Mouse (Mus musculus) hindbrain, embryonic 16.5 days (tissue): ENCODE results near the gene Snurf. TPM values are rescaled to one million over a fixed set of nuclear protein-coding genes. Genes with fewer than 3 reads are reported as not detected.

Experiments
- ATAC-seq: fragments of 200-750 bp; cut with Nextera tagmentation; 2 replicates; pipeline ENCODE4 v1.8.0; 2017; ENCODE audit warnings: moderate TSS enrichment, moderate library complexity
- H3K27ac ChIP-seq: fragments of 300-500 bp; sonication (generic); 2 replicates; pipeline ENCODE4 v1.5.1; 2014; ENCODE audit warnings: low read depth, mild to moderate bottlenecking, control low read depth, low read length, moderate library complexity
- H3K27me3 ChIP-seq: fragments of 300-500 bp; sonication (generic); replicated peaks from 2 replicates; pipeline ENCODE4 v1.6.1; 2014; ENCODE audit warnings: low read length; ENCODE audit not compliant: control insufficient read depth, insufficient read depth
- H3K36me3 ChIP-seq: fragments of 300-500 bp; sonication (generic); 2 replicates; pipeline ENCODE4 v1.6.1; 2014; ENCODE audit warnings: mild to moderate bottlenecking, low read length, moderate library complexity, mixed read lengths; ENCODE audit not compliant: control insufficient read depth, insufficient read depth
- H3K4me1 ChIP-seq: fragments of 300-500 bp; sonication (generic); 2 replicates; pipeline ENCODE4 v1.6.1; 2014; ENCODE audit warnings: low read depth, low read length; ENCODE audit not compliant: control insufficient read depth, insufficient read depth
- H3K4me2 ChIP-seq: fragments of 300-500 bp; sonication (generic); 2 replicates; pipeline ENCODE4 v1.6.1; 2014; ENCODE audit warnings: mild to moderate bottlenecking, low read length, control low read depth, moderate library complexity
- H3K4me3 ChIP-seq: fragments of 300-500 bp; sonication (generic); 2 replicates; pipeline ENCODE4 v1.5.1; 2014; ENCODE audit warnings: mild to moderate bottlenecking, low read length, control low read depth, moderate library complexity
- H3K9ac ChIP-seq: fragments of 300-500 bp; sonication (generic); 2 replicates; pipeline ENCODE4 v1.6.1; 2014; ENCODE audit warnings: low read depth, mild to moderate bottlenecking, control low read depth, low read length, moderate library complexity
- H3K9me3 ChIP-seq: fragments of 300-500 bp; sonication (generic); 2 replicates; pipeline ENCODE4 v1.6.1; 2014; ENCODE audit warnings: mild to moderate bottlenecking, low read length, moderate library complexity; ENCODE audit not compliant: control insufficient read depth
- WGBS: fragments of 180-500 bp; shearing (Covaris S2); extraction: QIAGEN DNeasy Blood & Tissue Kit; methylation state at CpG from one replicate; pipeline ENCODE4 v1.1.7; 2014; 5-methylcytosine and 5-hydroxymethylcytosine counted together
- polyA plus RNA-seq: library from polyadenylated mRNA; unstranded; fragments of >200 nt; fragmentation: Nextera tagmentation; extraction: Ambion mirVana; gene quantifications from 2 replicates; pipeline ENCODE4 v1.2.1, GENCODE M21; 2015

Snurf gene
- 725 and 842 TPM in 2 replicates for polyA plus RNA-seq

DNA sequence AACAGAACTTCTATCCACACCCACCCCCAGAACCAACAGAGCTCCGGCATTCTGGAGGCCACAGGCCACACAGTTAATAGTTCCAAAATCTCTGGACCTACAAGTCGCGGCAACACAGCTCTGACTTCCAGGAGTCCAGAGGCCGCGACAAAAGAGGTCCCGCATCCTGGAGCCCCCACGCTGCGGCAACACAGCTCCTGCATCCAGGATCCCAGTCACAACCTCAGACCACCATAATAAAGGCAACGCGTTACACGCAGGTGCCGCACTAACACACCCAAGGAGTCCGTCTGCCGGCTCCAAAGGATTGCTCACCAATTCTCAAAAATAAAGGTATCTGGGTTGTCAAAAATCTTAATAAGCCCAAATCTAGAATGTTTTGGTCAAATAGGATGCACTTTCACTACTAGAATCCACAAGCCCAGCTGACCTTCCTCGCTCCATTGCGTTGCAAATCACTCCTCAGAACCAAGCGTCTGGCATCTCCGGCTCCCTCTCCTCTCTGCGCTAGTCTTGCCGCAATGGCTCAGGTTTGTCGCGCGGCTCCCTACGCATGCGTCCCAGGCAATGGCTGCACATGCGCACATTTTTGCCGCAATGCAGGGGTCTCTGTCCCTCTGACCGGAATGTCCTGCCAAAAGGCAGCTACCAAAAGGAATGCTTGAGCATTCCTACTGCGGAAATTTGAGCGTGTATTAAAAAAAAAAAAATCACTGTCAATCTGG, at the start of gene Snurf, which contains the start of gene Gm38393:
TSS of gene Snurf (minus strand) at position 444 of the 725 bp plus-strand sequence.
TSS of gene Gm38393 (minus strand) at position 459 of the 725 bp plus-strand sequence.
- 54% methylated on average over 30 of the region's 30 CpGs for whole genome bisulfite sequencing
- peak within 1 kb of the TSS; percentile 63 for H3K4me3 ChIP-seq
- H3K4me2 ChIP-seq = peak within 1 kb of the TSS; percentile 53
- H3K9ac ChIP-seq = peak within 1 kb of the TSS; percentile 81
- H3K27me3 ChIP-seq = no peaks in the 10 kb centered on the region
- no peaks in the 10 kb centered on the region for H3K4me1 ChIP-seq
- peak within 1 kb of the TSS; percentile 89 for H3K27ac ChIP-seq
- H3K36me3 ChIP-seq = no peaks in the 10 kb centered on the region
- peaks cover 19% of the 10 kb centered on the region for H3K9me3 ChIP-seq
- ATAC-seq = peak; percentile 80

DNA sequence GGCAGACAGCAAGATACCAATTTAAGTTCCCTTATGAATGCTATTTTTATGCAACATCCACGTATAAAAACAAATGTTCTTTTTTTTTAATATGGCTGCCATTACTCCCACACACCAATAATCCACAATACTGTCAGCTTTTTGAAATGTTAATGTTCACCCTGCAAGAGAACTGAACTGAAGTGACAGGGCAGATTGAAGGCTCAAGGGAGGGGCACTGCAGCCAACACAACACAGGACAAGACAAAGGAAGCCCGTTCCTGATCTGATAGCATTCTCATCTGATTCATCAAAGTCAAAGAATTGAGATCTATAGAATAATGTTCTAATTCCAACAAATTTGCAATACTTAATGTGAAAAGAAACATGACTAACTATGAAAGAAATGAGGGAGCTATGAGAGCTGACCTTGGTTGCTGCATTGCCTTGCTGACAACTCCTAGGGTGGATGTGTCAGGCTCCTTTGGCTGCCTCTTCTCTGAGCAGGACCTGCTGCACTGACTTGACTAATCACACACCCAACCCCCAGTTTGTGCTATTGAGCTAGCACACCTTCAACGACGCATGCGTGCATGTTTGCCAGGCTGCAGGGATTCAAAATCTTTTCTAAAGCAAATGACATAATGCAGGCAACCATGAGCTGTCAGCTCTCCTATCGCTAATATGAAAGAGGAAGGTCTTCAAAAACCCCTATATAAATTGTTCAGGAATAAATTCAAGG, 42.8 kb upstream of the Snurf start:
- WGBS = 68% methylated on average over 6 of the region's 6 CpGs
- Histone ChIP-seq H3K9me3 (no peaks in the 10 kb centered on the region), H3K4me1 (no peaks in the 10 kb centered on the region), H3K36me3 (no peaks in the 10 kb centered on the region), H3K9ac (no peak overlapping the region; the same call in 1 of the 2 replicates), H3K4me2 (no peak overlapping the region), H3K4me3 (peak overlapping the region; percentile 24), H3K27ac (no peak overlapping the region; the same call in 1 of the 2 replicates), H3K27me3 (no peaks in the 10 kb centered on the region)
- ATAC-seq = peak; percentile 79

DNA sequence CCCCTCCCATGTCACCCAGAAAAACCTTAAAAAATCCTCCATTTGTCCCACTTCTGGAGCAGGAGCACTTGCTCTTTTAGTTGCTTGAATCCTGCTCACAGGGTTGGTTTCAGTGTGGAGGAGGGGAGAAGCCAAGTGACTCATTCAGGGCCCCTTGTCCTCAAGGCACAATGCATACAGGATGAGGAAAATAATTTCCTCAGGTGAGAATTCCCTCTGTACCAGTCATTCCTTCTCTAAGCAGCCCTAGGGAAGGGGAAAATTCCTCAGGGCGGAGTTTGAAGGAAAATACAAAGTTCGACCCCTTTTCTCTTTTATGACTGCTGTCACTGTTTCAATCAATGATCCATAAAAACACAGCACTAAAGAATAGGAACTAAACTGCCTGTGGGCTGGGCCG, 8.3 kb upstream of the Snurf start:
- Histone ChIP-seq H3K9ac (no peak overlapping the region), H3K27me3 (no peaks in the 10 kb centered on the region), H3K36me3 (no peaks in the 10 kb centered on the region), H3K9me3 (no peaks in the 10 kb centered on the region), H3K27ac (no peak overlapping the region), H3K4me3 (no peak overlapping the region), H3K4me1 (no peaks in the 10 kb centered on the region), H3K4me2 (no peak overlapping the region)
- WGBS = 62% methylated on average over 3 of the region's 3 CpGs
- ATAC-seq = no peak

DNA sequence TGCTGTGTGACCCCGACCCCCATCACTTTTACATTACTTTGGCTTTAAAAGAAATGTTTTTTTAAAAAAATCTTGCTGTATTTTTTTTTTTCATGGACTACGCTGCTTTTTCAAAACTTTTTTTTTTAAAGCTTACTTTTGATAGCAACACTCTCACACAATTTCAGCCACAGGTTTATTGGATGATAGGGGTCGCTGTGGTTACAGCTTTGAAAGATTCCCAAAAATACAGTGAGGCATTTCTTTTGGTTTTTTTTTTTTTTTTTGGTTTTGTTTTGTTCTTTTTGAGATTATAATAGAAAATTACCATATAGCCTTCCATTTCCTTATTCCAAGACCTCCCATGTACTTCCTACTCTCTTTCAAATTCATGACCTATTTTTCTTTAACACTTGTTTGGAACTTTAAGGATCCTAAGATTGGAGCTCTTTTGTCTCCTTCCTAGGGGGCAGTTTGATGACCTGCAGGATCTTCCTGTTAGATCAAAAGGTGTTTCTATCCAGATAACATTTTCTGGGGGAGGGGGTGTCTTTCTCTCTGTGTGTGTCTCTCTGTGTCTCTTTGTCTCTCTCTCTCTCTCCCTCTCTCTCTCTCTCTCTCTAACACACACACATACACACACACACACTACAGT, 3.0 kb upstream of the Snurf start:
- H3K4me2 ChIP-seq = no peak overlapping the region
- ATAC-seq = no peak
- H3K27me3 ChIP-seq = no peaks in the 10 kb centered on the region
- no peaks in the 10 kb centered on the region for H3K4me1 ChIP-seq
- WGBS = 45% methylated on average over 3 of the region's 3 CpGs
- H3K4me3 ChIP-seq = no peak overlapping the region
- no peaks in the 10 kb centered on the region for H3K36me3 ChIP-seq
- no peak overlapping the region for H3K9ac ChIP-seq
- peaks cover 15% of the 10 kb centered on the region for H3K9me3 ChIP-seq
- no peak overlapping the region for H3K27ac ChIP-seq

DNA sequence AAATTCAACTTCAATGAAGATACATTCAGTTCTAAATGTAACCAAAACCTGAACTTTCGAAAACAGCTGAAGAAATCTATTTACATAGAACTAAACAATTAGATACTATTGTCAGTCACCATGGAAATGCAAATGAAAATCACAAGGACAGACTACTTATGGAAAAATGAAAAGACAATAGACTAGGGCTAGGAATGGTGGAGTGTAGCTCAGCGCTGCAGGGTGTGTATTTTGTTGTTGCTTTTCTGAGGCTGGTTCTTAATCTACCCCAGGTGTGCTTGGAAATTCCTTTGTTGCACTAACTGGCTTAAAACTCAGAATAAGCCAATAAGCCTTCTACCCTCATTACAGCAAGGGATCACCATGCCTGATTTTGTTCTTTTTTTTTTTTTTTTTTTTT, 1.4 kb upstream of the Snurf start:
- H3K9me3 ChIP-seq = peaks cover 19% of the 10 kb centered on the region
- no peaks in the 10 kb centered on the region for H3K36me3 ChIP-seq
- H3K9ac ChIP-seq = no peak overlapping the region
- 47% methylated on average over 2 of the region's 2 CpGs for WGBS
- H3K4me3 ChIP-seq = no peak overlapping the region
- no peak for ATAC-seq
- H3K4me1 ChIP-seq = no peaks in the 10 kb centered on the region
- H3K27me3 ChIP-seq = no peaks in the 10 kb centered on the region
- no peak overlapping the region for H3K27ac ChIP-seq
- no peak overlapping the region for H3K4me2 ChIP-seq

DNA sequence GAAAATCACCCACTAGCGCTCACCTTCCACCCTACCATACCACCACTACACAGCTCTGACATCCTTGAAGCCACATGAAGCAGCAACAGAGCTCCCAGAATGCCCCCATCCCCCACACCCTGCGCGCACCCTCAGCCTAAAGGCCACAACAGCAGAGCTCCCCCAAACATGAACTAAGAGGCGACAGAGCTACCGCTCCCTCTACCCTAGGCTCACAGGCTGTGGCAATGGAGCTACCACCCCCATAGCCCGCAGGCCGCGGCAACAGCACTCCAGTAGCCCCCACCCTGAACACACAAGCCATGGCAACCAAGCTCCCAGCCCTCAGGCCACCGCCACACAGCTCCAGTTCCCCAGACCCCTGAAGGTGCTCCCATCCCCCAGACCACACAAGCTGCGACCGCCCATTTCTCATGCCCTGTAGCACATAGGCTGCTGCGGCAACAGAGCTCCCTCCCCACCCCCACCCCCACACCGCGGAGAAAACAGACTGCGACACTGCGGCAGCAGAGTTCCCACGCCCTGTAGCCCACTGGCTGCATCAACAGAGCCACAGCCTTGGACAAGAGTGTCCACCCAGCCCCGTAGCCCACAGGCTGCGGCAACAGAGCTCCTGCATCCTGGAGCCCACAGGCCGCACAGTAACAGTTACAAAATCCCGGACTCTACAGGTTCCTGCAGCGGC, 786 bp downstream of the Snurf start:
- no peaks in the 10 kb centered on the region for H3K4me1 ChIP-seq
- peak overlapping the region; percentile 53 for H3K4me2 ChIP-seq
- peaks cover 19% of the 10 kb centered on the region for H3K9me3 ChIP-seq
- H3K27me3 ChIP-seq = no peaks in the 10 kb centered on the region
- H3K9ac ChIP-seq = peak overlapping the region; percentile 81
- H3K36me3 ChIP-seq = no peaks in the 10 kb centered on the region
- 45% methylated on average over 22 of the region's 22 CpGs for WGBS
- ATAC-seq = peak; percentile 84
- peak overlapping the region; percentile 63 for H3K4me3 ChIP-seq
- peak overlapping the region; percentile 89 for H3K27ac ChIP-seq

DNA sequence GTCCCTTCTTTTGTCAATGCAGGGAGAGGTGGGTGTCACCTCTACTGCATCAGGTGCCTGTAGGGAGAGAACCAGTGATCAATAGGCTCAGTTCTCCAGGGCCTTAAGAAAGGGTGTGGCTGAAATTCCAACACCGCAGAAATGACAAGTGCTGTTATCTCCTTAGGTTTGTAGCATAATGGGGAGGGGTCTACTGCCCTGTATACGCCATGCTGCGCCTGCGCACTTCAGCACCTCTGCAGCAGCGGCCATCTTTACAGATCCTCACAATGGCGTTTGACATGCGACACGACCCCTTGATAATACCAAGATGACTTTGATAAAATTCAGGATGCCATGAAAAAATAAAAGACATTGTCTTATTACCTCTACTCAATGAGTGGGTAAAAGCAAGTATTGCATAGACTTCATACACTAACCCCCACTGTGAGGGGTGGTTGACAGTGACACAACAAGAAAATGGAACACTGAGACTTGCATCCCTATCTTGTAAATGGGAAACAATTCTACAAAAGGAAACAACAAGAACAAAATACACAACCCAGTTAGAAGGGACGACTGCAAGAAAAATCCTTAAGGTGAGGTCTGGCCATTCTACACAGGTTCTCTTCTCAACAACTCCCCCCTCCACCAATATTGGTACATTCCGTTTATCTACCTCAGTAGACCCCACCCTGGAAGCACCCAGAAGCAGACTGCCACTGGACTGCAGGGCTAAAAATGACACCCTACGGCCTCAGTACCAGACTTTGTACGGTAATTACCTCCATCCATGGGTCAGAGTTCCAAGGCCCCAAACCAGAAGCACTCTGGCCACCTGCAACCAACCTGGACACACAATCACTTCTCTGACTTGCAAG, 1.6 kb downstream of the Snurf start:
- H3K4me3 ChIP-seq = peak overlapping the region; percentile 63
- peaks cover 19% of the 10 kb centered on the region for H3K9me3 ChIP-seq
- H3K27ac ChIP-seq = peak overlapping the region; percentile 89
- no peaks in the 10 kb centered on the region for H3K27me3 ChIP-seq
- no peaks in the 10 kb centered on the region for H3K4me1 ChIP-seq
- no peaks in the 10 kb centered on the region for H3K36me3 ChIP-seq
- H3K4me2 ChIP-seq = peak overlapping the region; percentile 53
- peak; percentile 80 for ATAC-seq
- 56% methylated on average over 12 of the region's 12 CpGs for WGBS
- H3K9ac ChIP-seq = peak overlapping the region; percentile 81

DNA sequence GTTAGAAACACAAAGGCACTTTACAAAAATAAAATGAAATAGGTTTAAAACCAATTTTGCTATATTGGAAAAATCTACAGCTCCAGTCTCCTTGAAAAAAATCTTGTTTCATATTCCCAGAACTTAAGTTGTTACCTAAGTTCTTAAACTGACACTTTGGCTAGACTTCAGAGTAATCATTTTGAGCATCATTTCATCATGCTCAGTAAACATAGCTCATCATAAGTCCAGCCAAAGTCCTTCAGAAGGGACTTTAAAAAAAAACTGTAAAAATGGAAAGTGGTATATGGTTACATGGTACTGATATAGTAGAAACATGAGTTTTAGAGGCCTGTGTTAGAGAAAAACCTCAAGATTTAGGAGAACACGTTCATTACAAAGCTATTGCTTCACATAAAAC, 26.2 kb downstream of the Snurf start:
- H3K27me3 ChIP-seq = no peaks in the 10 kb centered on the region
- no peak overlapping the region for H3K9ac ChIP-seq
- no peak overlapping the region for H3K4me2 ChIP-seq
- no peaks in the 10 kb centered on the region for H3K9me3 ChIP-seq
- no peaks in the 10 kb centered on the region for H3K4me1 ChIP-seq
- H3K27ac ChIP-seq = no peak overlapping the region
- peaks cover 3% of the 10 kb centered on the region; the same call in 1 of the 2 replicates for H3K36me3 ChIP-seq
- H3K4me3 ChIP-seq = no peak overlapping the region
- 73% methylated on average over 1 of the region's 1 CpGs for WGBS
- ATAC-seq = no peak
